Mouse (Mus musculus) MEL-GATA-1-ER (cell line): ENCODE results near the gene Prim2.

Source experiments
- DNase-seq: peaks from one replicate; pipeline ENCODE4 v3.0.0-alpha.2; 2012; ENCODE audit warnings: low read depth; ENCODE audit errors: extremely low read depth

The Prim2 gene

GRCm38 (mm10) chr1:33669708-33670141, at the start of gene Prim2:
Gene Prim2, minus strand, starts transcription at chr1:33669795.
- peak; percentile 60 for DNase-seq

- no peak for DNase-seq
Observed at GRCm38 (mm10) chr1:33717636-33718035, 48.0 kb upstream of the Prim2 start.

GRCm38 (mm10) chr1:33714796-33715195, 45.2 kb upstream of the Prim2 start:
- no peak for DNase-seq

GRCm38 (mm10) chr1:33712026-33712425, 42.4 kb upstream of the Prim2 start:
- no peak for DNase-seq

- DNase-seq, result no peak
Observed at GRCm38 (mm10) chr1:33709615-33710014, 40.0 kb upstream of the Prim2 start.

- no peak for DNase-seq
Observed at GRCm38 (mm10) chr1:33701244-33701643, 31.6 kb upstream of the Prim2 start.

- no peak for DNase-seq
Observed at GRCm38 (mm10) chr1:33696016-33696415, 26.4 kb upstream of the Prim2 start.

- no peak for DNase-seq
Observed at GRCm38 (mm10) chr1:33693893-33694292, 24.3 kb upstream of the Prim2 start.

- DNase-seq, result no peak
Observed at GRCm38 (mm10) chr1:33690087-33690448, 20.5 kb upstream of the Prim2 start.

GRCm38 (mm10) chr1:33689446-33690086, 20.0 kb upstream of the Prim2 start:
- no peak for DNase-seq

GRCm38 (mm10) chr1:33688810-33689209, 19.2 kb upstream of the Prim2 start:
- no peak for DNase-seq

GRCm38 (mm10) chr1:33684459-33684858, 14.9 kb upstream of the Prim2 start:
- peak; percentile 38 for DNase-seq

GRCm38 (mm10) chr1:33680890-33681289, 11.3 kb upstream of the Prim2 start:
- DNase-seq, result no peak

- DNase-seq, result no peak
Observed at GRCm38 (mm10) chr1:33680435-33680834, 10.8 kb upstream of the Prim2 start.

GRCm38 (mm10) chr1:33673158-33673960, 3.8 kb upstream of the Prim2 start:
- no peak for DNase-seq

GRCm38 (mm10) chr1:33672514-33672913, 2.9 kb upstream of the Prim2 start:
- peak; percentile 14 for DNase-seq

- no peak for DNase-seq
Observed at GRCm38 (mm10) chr1:33672083-33672482, 2.5 kb upstream of the Prim2 start.

GRCm38 (mm10) chr1:33671441-33671840, 1.8 kb upstream of the Prim2 start:
- no peak for DNase-seq

- peak; percentile 65 for DNase-seq
Observed at GRCm38 (mm10) chr1:33670164-33670616, 595 bp upstream of the Prim2 start.

GRCm38 (mm10) chr1:33663605-33664117, 5.9 kb downstream of the Prim2 start:
- no peak for DNase-seq

GRCm38 (mm10) chr1:33663163-33663562, 6.4 kb downstream of the Prim2 start:
- DNase-seq, result peak; percentile 45

- DNase-seq, result no peak
Observed at GRCm38 (mm10) chr1:33658302-33658701, 11.3 kb downstream of the Prim2 start.
